Mouse (Mus musculus): ENCODE data around the gene Fut4.

Gene Fut4

GRCm38 (mm10) chr9:14750901-14751502 lies 1.2 kb downstream of the Fut4 start:
- no peak for DNase-seq (ENCODE audit: low read depth, low spot score)
- H3K27me3 ChIP-seq (ENCODE audit: control insufficient read depth, insufficient read depth, low read length, poor library complexity, severe bottlenecking), result no peaks in the 10 kb centered on the region
- H3K36me3 ChIP-seq (ENCODE audit: control insufficient read depth, insufficient read depth, low read length, poor library complexity, severe bottlenecking), result no peaks in the 10 kb centered on the region

DNA sequence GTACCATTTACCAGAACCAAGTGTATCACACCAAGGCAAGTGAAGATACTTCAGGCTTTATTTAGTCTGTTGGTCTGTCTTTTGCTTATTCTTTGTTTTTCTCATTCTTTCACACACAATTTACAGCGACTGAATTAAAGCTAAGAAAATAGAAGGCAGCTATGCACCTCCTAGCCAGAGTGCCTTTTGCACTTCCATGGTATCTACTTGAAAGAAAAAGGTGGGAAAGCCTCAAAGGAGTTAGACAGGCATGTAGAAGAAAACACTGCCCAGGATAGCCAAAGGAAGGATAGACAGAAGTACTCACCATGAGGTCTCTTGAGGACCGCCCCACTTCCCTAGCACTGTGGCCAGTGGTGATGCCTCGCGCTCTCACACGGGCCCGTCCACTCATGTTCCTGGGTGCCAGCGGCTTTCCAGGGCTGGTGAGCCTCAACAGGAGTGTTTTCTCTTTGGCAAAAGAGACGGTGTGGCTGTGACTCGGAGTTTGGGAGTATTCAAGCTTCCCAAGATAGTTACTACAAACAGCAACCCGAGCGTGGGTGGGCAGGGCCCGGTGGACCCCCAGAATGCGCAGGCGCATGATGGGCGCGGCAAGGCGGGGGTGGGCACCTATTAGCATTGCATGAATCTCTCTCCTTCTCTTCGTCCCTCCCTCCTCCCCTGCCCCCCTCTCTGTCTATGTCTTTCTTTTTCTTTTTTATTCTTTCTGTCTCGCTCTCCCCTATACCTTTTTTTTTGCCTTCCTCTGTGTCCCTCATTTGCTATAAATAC lies 11.9 kb downstream of the Fut4 start, which contains the start of gene Piwil4:
TSS of gene Piwil4 (minus strand) at position 583 of the 774 bp plus-strand sequence.
- Histone ChIP-seq H3K27me3 (ENCODE audit: control insufficient read depth, insufficient read depth, low read length, poor library complexity, severe bottlenecking) (no peaks in the 10 kb centered on the region), H3K36me3 (ENCODE audit: control insufficient read depth, insufficient read depth, low read length, poor library complexity, severe bottlenecking) (no peaks in the 10 kb centered on the region)
- DNase-seq (ENCODE audit: low read depth, low spot score), result no peak

DNA sequence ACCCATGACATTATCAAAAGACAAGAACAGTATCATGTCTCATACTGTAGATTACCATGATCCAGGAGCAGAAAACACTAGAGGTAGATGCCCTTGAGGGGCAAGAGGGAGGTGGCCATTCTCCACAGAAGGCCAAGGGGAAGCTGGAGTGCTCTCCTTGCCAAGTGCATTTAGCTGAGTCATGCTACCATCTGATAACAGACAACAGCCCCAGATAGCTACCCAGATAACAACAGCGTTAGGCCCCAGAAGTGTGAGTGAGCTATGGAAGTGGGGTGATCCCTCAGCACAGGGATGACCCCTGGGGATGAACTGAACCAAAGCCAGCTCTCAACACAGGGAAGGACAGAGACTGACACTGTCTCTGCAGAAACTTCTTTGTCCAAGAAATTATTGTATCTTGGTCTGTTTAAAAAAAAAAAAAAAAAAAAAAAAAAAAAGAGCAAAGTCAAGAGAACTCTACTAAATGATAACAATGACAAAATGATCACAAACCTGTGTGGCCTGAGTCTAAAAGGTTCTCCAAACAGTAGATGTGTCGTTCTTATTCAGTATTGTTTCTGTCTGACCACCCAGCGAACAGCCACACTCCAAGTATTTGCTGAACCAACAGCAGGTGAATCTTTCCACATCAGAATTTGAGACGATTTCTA lies 12.6 kb downstream of the Fut4 start:
- no peak for DNase-seq (ENCODE audit: low read depth, low spot score)
- H3K36me3 ChIP-seq (ENCODE audit: control insufficient read depth, insufficient read depth, low read length, poor library complexity, severe bottlenecking), result no peaks in the 10 kb centered on the region
- H3K27me3 ChIP-seq (ENCODE audit: control insufficient read depth, insufficient read depth, low read length, poor library complexity, severe bottlenecking), result no peaks in the 10 kb centered on the region

GRCm38 (mm10) chr9:14730941-14731541 lies 21.2 kb downstream of the Fut4 start:
- no peak for DNase-seq (ENCODE audit: low read depth, low spot score)
- Histone ChIP-seq H3K27me3 (ENCODE audit: control insufficient read depth, insufficient read depth, low read length, poor library complexity, severe bottlenecking) (no peaks in the 10 kb centered on the region), H3K36me3 (ENCODE audit: control insufficient read depth, insufficient read depth, low read length, poor library complexity, severe bottlenecking) (no peaks in the 10 kb centered on the region)

GRCm38 (mm10) chr9:14728365-14728764 lies 23.8 kb downstream of the Fut4 start:
- Histone ChIP-seq H3K36me3 (ENCODE audit: control insufficient read depth, insufficient read depth, low read length, poor library complexity, severe bottlenecking) (no peaks in the 10 kb centered on the region), H3K27me3 (ENCODE audit: control insufficient read depth, insufficient read depth, low read length, poor library complexity, severe bottlenecking) (no peaks in the 10 kb centered on the region)
- DNase-seq (ENCODE audit: low read depth, low spot score), result no peak

DNA sequence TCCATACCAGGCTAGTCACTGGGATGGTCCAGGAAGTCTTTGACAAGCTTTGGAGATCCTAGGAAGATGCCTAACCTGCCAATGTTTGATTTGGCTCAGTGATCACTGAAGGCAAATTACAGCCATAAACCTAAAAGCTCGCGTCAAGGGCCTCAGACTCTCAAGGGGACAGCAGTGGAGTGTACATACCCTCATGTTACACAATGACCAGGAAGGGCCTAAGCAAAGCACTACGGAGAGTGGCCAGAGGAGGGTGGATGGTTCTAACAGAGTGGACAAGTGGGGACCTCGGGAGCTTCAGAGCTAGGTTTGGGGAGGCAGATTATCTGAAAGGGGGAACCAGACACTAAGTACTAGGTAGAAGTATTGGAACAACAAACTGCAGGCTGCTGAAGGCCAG lies 25.6 kb downstream of the Fut4 start:
- DNase-seq (ENCODE audit: low read depth, low spot score), result no peak
- Histone ChIP-seq H3K27me3 (ENCODE audit: control insufficient read depth, insufficient read depth, low read length, poor library complexity, severe bottlenecking) (no peaks in the 10 kb centered on the region), H3K36me3 (ENCODE audit: control insufficient read depth, insufficient read depth, low read length, poor library complexity, severe bottlenecking) (no peaks in the 10 kb centered on the region)

- no peak for DNase-seq (ENCODE audit: low read depth, low spot score)
- no peaks in the 10 kb centered on the region for H3K27me3 ChIP-seq (ENCODE audit: control insufficient read depth, insufficient read depth, low read length, poor library complexity, severe bottlenecking)
- H3K36me3 ChIP-seq (ENCODE audit: control insufficient read depth, insufficient read depth, low read length, poor library complexity, severe bottlenecking), result no peaks in the 10 kb centered on the region
Observed at GRCm38 (mm10) chr9:14726005-14726404, 26.2 kb downstream of the Fut4 start.

GRCm38 (mm10) chr9:14724755-14725420 lies 27.3 kb downstream of the Fut4 start:
- no peak for DNase-seq (ENCODE audit: low read depth, low spot score)
- H3K36me3 ChIP-seq (ENCODE audit: control insufficient read depth, insufficient read depth, low read length, poor library complexity, severe bottlenecking), result no peaks in the 10 kb centered on the region
- H3K27me3 ChIP-seq (ENCODE audit: control insufficient read depth, insufficient read depth, low read length, poor library complexity, severe bottlenecking), result no peaks in the 10 kb centered on the region

GRCm38 (mm10) chr9:14721610-14722009 lies 30.6 kb downstream of the Fut4 start:
- no peak for DNase-seq (ENCODE audit: low read depth, low spot score)
- H3K27me3 ChIP-seq (ENCODE audit: control insufficient read depth, insufficient read depth, low read length, poor library complexity, severe bottlenecking), result no peaks in the 10 kb centered on the region
- H3K36me3 ChIP-seq (ENCODE audit: control insufficient read depth, insufficient read depth, low read length, poor library complexity, severe bottlenecking), result no peaks in the 10 kb centered on the region

DNA sequence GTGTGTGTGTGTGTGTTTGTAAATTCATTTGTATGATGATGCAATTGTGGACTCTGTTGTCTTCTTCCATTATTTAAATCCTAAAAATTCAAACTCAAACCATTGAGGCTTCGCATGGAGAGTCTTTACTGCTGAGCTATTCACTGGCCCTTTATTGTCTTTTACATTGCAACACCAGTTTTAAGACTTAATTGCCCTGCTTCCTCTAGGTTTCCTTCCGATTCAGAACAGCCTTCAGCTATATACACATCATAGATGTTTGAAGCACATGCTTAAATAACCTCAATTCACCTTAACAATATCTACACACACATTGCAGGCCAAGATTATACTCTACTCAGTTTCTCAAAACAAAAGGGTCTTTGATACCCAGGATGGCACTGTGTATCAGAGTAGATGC lies 31.8 kb downstream of the Fut4 start:
- DNase-seq (ENCODE audit: low read depth, low spot score), result no peak
- Histone ChIP-seq H3K27me3 (ENCODE audit: control insufficient read depth, insufficient read depth, low read length, poor library complexity, severe bottlenecking) (no peaks in the 10 kb centered on the region), H3K36me3 (ENCODE audit: control insufficient read depth, insufficient read depth, low read length, poor library complexity, severe bottlenecking) (no peaks in the 10 kb centered on the region)

GRCm38 (mm10) chr9:14718332-14718691 lies 33.9 kb downstream of the Fut4 start:
- DNase-seq (ENCODE audit: low read depth, low spot score), result no peak
- Histone ChIP-seq H3K36me3 (ENCODE audit: control insufficient read depth, insufficient read depth, low read length, poor library complexity, severe bottlenecking) (no peaks in the 10 kb centered on the region), H3K27me3 (ENCODE audit: control insufficient read depth, insufficient read depth, low read length, poor library complexity, severe bottlenecking) (no peaks in the 10 kb centered on the region)

DNA sequence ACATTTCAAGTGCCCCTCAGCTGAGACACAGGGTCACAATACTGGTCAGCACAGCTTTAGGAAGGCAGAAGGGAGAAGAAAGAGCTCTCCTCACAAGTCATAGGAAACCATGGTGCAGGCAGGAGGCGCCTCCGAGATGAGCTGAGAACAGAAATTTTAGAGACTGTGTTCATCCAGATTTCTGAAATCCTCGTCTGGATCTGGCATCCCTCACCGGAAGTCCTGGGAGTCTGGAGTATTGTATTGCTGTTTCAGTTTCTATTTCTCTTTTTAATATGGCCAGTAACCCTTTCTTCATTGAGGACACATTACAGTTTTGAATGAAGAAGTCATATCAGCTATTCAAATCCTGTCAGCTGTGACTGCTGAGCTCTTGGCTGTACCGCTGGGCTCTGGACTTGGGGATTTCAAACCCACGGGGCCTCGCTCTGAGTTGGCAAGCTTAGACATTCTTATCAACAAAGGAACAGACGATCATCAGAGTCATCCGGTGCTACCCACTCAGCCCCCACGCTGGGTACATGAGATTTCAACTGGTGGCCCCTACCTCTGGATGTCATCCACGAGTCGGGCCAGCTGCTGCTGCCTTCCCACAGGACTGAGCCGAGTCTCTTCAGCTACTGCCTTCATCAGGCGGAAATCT lies 34.4 kb downstream of the Fut4 start:
- Histone ChIP-seq H3K36me3 (ENCODE audit: control insufficient read depth, insufficient read depth, low read length, poor library complexity, severe bottlenecking) (no peaks in the 10 kb centered on the region), H3K27me3 (ENCODE audit: control insufficient read depth, insufficient read depth, low read length, poor library complexity, severe bottlenecking) (no peaks in the 10 kb centered on the region)
- no peak for DNase-seq (ENCODE audit: low read depth, low spot score)

DNA sequence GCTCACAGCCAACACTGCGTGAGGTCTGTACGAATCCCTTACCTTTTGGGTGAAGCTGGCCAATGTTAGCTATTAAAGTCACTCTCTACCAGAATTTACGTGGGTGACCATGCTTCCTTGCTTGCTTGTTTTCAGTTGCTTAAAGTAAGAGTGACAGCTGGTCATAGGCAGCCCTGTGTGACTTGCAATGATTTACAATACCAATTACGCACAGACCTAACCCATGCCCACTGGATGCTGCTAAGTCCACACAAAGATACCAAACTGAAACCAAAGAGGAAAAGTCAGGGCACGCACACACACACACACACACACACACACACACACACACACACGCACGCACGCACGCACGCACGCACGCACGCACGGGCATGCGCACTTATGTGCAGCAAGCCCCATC lies 36.9 kb downstream of the Fut4 start:
- Histone ChIP-seq H3K27me3 (ENCODE audit: control insufficient read depth, insufficient read depth, low read length, poor library complexity, severe bottlenecking) (no peaks in the 10 kb centered on the region), H3K36me3 (ENCODE audit: control insufficient read depth, insufficient read depth, low read length, poor library complexity, severe bottlenecking) (no peaks in the 10 kb centered on the region)
- no peak for DNase-seq (ENCODE audit: low read depth, low spot score)

- no peaks in the 10 kb centered on the region for H3K27me3 ChIP-seq (ENCODE audit: control insufficient read depth, insufficient read depth, low read length, poor library complexity, severe bottlenecking)
- no peaks in the 10 kb centered on the region for H3K36me3 ChIP-seq (ENCODE audit: control insufficient read depth, insufficient read depth, low read length, poor library complexity, severe bottlenecking)
- DNase-seq (ENCODE audit: low read depth, low spot score), result no peak
Observed at GRCm38 (mm10) chr9:14710910-14711309, 41.3 kb downstream of the Fut4 start.
